In the genomic region with DNA sequence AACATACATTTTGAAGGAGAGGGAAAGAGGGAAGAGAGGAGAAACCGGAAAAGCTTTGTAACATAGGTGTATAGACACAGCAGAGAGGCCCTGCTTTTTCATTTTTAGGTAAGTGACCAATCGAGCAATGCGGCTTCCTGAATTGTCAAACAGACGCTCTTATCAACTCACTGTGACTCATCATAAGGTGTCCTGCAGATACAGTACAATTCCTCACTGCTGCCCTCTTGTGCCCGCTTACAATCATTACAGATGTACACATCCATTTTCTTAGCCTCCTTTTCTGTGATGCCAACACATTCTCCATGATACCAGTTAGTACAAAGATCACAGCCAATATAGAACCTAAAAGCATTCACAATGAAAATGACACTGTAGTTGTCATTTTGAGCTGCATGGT, we compare ENCODE assay signal across 8 mouse cellular contexts. TPM values are rescaled to one million over a fixed set of nuclear protein-coding genes. Genes with fewer than 3 reads are reported as not detected.
DNase-seq lines count a peak whose midpoint lies in the region; ATAC-seq and TF ChIP-seq lines count a peak whose summit lies in the region.

No protein-coding gene starts in this region.

- H3K4me1 ChIP-seq in testis, adult 2 months (ENCODE audit: control insufficient read depth, insufficient read depth, low read length) = no peaks in the 10 kb centered on the region; the same call in 1 of the 2 replicates
- H3K4me1 ChIP-seq in liver, adult 2 months (ENCODE audit: control insufficient read depth, insufficient read depth, low read length) = peaks cover 36% of the 10 kb centered on the region

- WGBS in liver, adult 2 months = 15% methylated on average over 5 of the region's 5 CpGs

- no peaks in the 10 kb centered on the region for H3K27me3 ChIP-seq in testis, adult 2 months (ENCODE audit: control insufficient read depth, insufficient read depth, low read length)
- H3K27me3 ChIP-seq in liver, adult 2 months (ENCODE audit: control insufficient read depth, insufficient read depth, low read length) = no peaks in the 10 kb centered on the region

- no peak overlapping the region for H3K4me3 ChIP-seq in testis, adult 2 months (ENCODE audit: control insufficient read depth, low read depth, low read length)
- no peak overlapping the region for H3K4me3 ChIP-seq in liver, adult 2 months (ENCODE audit: insufficient read depth, low read depth, low read length)

- peak; percentile 27; the same call in 1 of the 2 replicates for TF ChIP-seq CTCF in testis, adult 2 months (IDR thresholded peaks at IDR 0.05; ENCODE audit: control insufficient read depth, insufficient read depth, insufficient replicate concordance, low read depth, low read length)
- peak; percentile 45 for TF ChIP-seq CTCF in liver, adult 2 months (IDR thresholded peaks at IDR 0.05; ENCODE audit: low read depth, low read length)

- DNase-seq in testis, postnatal 14 days (ENCODE audit: low spot score) = no peak
- peak; percentile 70 to 75 for DNase-seq in adrenal gland, adult 18-20 months (ENCODE audit: low spot score in 2 of 2)
- peak; percentile 73 for DNase-seq in embryo, embryonic 11 days
- peak; percentile 60 for DNase-seq in hindlimb bud, embryonic 11.5 days (ENCODE audit: extremely low spot score, low read depth, low spot score)
- peak; percentile 88 for DNase-seq in liver, adult 2 months (ENCODE audit: extremely low read depth, low read depth, low spot score)
- peak; percentile 75 for DNase-seq in yolk sac, embryonic 10.5 days (ENCODE audit: low spot score)

- H3K79me2 ChIP-seq in liver, adult 2 months (ENCODE audit: control insufficient read depth, insufficient read depth, low read length) = no peaks in the 10 kb centered on the region

- no peak overlapping the region; the same call in 1 of the 2 replicates for H3K9ac ChIP-seq in liver, adult 2 months (ENCODE audit: low read depth, low read length)

- peak; percentile 93 for ATAC-seq in neutrophil, adult 5-6 weeks (ENCODE audit: extremely low read depth, insufficient number of reproducible peaks, low FRiP score, poor library complexity, severe bottlenecking)

- TF ChIP-seq POLR2A in testis, adult 2 months (IDR thresholded peaks at IDR 0.05; ENCODE audit: control insufficient read depth, low read depth, low read length) = no peak
- no peak for TF ChIP-seq POLR2A in liver, adult 2 months (IDR thresholded peaks at IDR 0.05; ENCODE audit: extremely low read depth, insufficient read depth, low read length)

- H3K36me3 ChIP-seq in testis, adult 2 months (ENCODE audit: control insufficient read depth, insufficient read depth, low read length) = peaks cover 2% of the 10 kb centered on the region
- H3K36me3 ChIP-seq in liver, adult 2 months (ENCODE audit: control insufficient read depth, insufficient read depth, low read length) = peaks cover 12% of the 10 kb centered on the region; the same call in 1 of the 2 replicates

- H3K27ac ChIP-seq in testis, adult 2 months (ENCODE audit: control insufficient read depth, insufficient read depth, low read depth, low read length) = no peak overlapping the region
- peak overlapping the region; percentile 50 for H3K27ac ChIP-seq in liver, adult 2 months (replicated peaks; ENCODE audit: insufficient read depth, low read depth, low read length)

RNA-seq across cellular contexts. Expression of gene 1810010H24Rik, which starts 18.8 kb away (rescaled TPM):
- 0.62 and 0.78 TPM in 2 replicates for polyA plus RNA-seq in testis, adult 2 months (2012; rRNA removed)
- total RNA-seq in adrenal gland, adult 18-20 months (2021) = 1 to 10 TPM; 1.2 to 3.2 TPM
- total RNA-seq in liver, adult 2 months (2014; rRNA removed) = 3.0 and 3.5 TPM in 2 replicates
- polyA plus RNA-seq in liver, adult 2 months (2012; rRNA removed) = 2.8 and 3.4 TPM in 2 replicates
- total RNA-seq in neutrophil, adult 5-6 weeks (2017) = 1.4 and 2.0 TPM in 2 replicates

RNA-seq across cellular contexts. Expression of gene Kpna2, which starts 45.0 kb away (rescaled TPM):
- polyA plus RNA-seq in testis, adult 2 months (2012; rRNA removed) = 36.5 and 150 TPM in 2 replicates
- total RNA-seq in adrenal gland, adult 18-20 months (2021) = 10 to 100 TPM; 16.7 to 36.4 TPM
- total RNA-seq in liver, adult 2 months (2014; rRNA removed) = 28.0 and 32.2 TPM in 2 replicates
- 17.0 and 20.9 TPM in 2 replicates for polyA plus RNA-seq in liver, adult 2 months (2012; rRNA removed)
- 22.2 and 27.1 TPM in 2 replicates for total RNA-seq in neutrophil, adult 5-6 weeks (2017)
